Mouse (Mus musculus): Measurements from ENCODE around the gene Dnajb14.
"Not testable (repeated sequence)": the region's sequence is repeated elsewhere in the genome, so short reads cannot be mapped to it uniquely, and the experiment has no call there.

The Dnajb14 gene

DNA sequence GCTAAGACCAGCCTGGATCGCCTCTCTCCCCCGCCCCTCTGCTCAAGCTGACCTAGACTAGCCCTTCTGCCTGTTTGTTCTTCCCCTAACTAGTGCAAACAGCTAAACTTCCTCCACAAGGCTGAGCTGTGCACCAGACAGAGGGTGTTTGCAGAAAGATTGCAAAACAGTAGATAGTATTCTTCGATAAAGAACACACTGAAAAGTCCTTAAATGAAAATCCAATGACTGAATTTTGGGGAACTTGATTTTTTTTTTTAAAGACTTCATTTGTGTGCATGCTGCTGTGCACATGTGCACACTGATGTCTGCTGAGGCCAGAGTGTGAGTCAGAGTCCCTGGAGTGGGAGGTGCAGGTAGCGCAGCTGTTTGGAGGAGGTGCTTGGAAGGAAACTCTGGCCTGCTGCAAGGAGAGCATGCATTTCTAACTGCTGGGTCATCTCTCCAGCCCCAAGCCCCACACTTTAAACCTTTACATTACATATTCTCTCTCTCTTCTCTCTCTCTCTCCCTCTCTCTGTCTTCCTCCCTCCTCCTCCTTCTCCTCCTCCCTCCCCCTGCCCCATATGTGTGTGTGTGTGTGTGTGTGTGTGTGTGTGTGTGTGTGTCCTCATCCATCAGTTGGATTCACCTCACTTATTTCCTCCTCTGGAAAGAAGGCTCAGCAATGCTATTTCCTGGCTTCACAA, 84.9 kb downstream of the Dnajb14 start:
- peak; percentile 37 for DNase-seq (ENCODE audit: low read depth, low spot score)

DNA sequence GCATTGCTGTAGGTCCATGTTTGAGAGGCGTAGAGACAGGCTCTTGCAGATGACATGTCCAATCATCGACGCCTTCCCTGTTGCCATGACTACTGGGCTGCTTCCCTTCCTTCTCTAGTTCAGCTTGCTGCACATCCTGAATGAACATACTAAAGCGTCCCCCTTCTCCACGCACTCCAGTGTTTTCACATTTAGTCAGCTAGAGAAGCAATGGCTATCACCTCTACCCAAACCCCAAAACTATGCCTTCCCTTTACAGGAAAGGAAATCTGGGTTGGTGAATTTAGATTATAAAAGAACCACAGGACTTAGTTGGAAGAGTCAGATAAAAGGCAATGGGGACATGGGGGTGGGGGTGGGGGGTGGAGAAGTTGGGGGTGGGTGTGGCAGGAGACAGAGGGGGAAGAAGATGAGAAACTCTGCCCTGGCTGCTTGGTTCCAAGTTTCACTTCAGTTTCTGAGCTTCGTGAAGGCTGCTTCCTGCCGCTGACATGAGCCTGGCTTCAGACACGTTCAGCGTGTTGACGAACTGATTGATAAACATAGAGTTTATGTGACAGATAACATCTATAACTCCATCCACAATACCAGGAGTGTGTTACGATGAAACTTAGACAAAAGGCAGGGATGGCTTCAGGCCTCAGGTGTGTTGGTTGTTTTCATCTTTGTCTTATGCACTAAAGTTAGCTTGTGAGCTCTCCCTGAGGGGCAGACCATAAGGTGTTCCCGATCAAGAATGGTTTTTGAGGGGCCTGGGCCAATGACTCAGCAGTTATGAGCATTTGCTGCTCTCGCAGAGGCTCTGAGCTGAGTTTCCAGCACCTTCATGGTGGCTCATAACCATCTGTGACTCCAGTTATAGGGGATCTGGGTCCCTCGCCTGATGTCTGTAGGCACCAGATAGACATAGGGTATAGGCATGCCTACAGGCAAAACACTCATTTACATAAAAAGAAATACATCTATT, 85.7 kb downstream of the Dnajb14 start:
- DNase-seq (ENCODE audit: low read depth, low spot score), result peak; percentile 64

DNA sequence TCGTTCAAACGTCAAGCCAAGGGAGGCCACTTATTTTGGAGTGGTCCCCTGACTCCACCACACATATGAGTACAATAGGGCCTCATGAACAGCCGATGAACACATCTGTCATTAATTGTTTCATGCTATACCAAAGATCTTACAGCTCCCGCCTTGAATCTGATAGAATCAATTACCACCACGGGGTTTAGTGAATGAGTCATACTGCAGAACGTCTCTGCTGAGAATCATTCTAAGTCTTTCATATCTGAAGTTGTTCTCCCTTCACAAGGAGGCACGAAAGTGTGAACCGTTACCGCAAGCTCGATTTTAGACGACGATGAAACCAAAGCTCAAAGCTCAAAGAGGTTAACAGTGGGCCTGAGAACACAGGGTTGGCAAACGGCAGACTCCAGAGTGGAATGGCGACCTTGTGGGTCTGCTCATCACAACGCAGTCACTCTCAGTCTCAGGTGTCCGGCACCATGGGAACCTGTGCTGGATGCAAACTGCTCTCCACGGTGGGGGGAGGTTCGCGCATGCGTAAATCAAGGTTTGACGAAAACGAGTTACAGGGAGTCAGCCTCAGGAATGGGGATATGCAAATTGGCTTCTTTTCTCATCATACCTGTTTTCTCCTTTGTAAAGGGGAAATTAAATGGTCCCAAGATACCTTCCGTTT, 86.9 kb downstream of the Dnajb14 start:
- DNase-seq (ENCODE audit: low read depth, low spot score), result peak; percentile 88

DNA sequence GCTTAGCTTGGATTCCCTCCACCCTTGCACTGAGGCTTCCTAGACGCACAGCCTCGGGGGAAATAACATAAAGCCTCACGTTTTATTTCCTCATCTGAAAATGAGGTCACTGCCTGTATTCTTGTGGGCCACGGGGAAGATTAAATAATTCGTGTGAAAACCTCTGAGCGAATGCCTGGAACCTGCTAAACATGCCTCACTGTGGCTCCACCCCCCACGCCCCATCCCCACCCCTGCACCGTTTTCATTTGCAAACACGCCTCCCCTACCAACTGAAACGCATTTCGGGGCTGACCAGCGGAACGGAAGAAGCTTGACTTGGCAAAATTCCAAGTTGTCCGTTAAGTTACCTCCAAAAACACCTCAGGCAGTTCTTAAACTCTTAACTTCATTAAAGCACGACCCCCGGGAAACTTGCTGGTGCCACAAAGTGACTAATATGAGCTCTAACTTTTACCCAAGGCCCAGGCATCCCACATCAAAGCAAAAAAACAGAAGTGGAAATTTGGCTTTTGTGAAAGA, 88.1 kb downstream of the Dnajb14 start:
- peak; percentile 57 for DNase-seq (ENCODE audit: low read depth, low spot score)

DNA sequence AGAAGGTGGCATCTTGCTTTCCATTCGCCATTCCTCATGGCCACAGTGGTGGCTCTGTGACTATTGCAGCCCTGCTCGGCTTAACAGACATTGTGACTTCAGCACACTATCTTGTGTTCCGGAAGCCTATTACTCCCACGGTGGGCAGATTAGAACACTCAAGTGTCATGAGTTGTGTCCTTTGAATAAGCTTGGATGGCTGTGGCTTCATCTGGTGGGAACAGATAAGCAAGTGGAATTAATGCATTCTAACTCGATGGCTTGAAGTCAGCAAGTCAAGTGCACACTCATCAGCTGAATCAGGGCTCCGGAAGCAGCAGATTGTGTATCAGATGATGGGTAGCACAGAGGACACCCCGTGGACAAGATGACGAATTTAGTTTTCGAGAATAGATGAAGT, 90.4 kb downstream of the Dnajb14 start:
- DNase-seq (ENCODE audit: low read depth, low spot score), result no peak

DNA sequence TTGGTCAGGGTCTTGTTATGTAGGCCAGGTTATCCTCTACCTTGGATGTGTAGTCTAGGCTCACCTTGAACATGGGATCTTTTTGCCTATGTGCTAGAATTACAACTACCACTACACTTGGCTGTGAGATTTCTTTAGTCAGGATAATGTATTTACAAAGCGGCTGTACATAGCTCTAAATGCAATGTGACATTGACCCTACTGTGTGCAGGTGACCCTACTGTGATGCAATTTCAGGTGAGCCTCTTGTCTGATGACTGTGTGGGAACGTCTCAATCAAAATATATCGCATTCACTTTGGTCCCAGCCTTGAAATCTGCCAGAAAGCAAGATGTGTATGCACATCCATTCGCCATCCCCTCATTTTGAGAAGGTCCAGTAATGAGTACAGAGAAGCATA, 90.9 kb downstream of the Dnajb14 start:
- no peak for DNase-seq (ENCODE audit: low read depth, low spot score)

DNA sequence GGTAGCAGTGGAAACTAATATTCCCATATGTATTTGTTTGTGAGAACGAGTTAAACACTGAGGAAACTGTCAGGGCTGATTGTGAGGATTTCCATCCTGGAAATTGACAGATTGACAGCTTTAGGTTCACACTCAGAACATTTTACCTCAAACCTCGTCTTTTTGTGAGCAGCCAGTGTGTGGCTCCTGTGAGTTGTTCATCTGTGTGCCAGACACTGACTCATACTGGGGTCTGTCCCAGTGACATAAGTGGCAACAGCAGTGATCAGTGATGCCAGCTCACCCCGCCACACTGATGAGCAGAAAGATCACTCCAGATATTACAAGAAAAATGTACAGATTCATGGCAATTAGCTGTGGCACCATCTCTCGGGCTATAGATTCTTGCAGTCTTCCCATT, 92.0 kb downstream of the Dnajb14 start:
- DNase-seq (ENCODE audit: low read depth, low spot score), result no peak

DNA sequence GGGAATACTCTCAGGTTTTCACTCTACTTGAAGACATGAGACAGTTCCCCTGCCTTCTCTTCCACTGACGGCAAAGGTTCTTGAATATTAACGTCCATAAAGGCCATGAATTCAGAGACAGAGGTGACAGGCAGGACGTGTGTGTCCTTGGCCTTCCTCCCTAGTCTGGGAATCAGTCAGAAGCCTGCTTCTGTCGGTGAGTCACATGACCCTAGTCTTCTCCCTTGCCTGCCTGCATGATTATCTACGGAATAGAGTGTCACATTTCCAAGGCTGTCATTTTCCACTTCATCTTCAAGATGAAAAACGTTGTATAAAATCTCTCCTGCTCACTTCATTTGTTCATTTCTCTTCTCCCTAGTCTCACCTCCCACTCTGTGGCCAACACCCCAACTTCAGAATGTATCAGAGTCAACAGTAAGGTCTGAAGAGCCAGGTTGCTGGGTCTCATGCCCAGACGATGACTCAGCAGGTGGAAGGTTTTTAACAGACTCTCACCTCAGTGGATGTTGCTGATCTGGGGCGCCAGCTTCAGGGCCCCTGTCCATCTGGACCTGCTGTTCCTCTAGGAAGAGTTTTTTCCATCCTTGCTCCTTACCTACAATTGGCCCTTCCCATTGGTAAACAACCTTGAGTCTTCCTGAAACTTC, 94.4 kb downstream of the Dnajb14 start:
- DNase-seq (ENCODE audit: low read depth, low spot score), result no peak

DNA sequence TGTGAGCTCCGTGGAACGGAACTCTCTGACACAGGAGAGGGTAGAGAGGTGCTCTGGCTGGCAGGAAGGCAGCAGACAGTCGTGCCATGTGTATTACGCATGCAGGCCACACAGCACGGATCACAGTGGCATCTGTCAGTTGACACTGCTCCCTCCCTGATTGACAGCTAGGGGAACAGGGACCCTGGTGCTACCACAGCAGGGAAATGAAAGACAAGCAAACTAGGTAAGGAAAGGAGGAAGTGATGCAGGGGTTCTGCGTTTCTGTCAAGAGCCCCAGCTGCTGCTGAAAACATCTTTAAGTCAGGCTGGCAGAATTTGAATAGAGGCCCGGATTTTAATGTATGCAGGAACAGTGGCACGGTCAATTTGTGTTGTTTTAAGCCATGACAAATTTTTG, 96.0 kb downstream of the Dnajb14 start:
- no peak for DNase-seq (ENCODE audit: low read depth, low spot score)

DNA sequence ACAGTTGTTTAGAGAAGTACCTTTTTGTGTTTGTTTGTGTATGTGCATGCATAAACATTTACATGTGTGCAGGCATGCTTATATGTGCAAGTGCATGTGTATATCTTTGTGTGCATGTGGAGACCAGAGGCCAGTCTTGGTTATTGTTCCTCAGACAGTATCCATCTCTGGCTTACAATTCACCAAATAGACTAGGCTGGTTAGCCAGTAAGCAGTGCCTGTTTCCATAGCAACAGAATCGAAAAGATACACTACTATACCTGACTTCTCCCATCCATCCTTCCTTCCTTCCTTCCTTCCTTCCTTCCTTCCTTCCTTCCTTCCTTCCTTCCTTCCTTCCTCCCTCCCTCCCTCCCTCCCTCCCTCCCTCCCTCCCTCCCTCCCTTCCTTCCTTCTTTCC, 96.5 kb downstream of the Dnajb14 start:
- not testable (repeated sequence) for DNase-seq (ENCODE audit: low read depth, low spot score)

All from ZHBTc4 (cell line).